ENCODE assay signal across 1 mouse cellular context in genomic region chr10:128578330-128578729, GRCm38 (mm10).
TF ChIP-seq lines count a peak whose summit lies in the region.

No protein-coding gene starts in this region.

TF ChIP-seq in CH12.LX, 34 proteins besides CTCF, POLR2A, EP300 and RAD21:
- TF ChIP-seq HCFC1 (IDR thresholded peaks at IDR 0.05; ENCODE audit: low read depth, low read length), result peak; percentile 59
- TF ChIP-seq CHD1 (IDR thresholded peaks at IDR 0.05; ENCODE audit: low read depth, low read length), result 0 out of 2 replicates have a peak, but pooled peaks have one; percentile 55
- TF ChIP-seq TBP (conservative IDR thresholded peaks at IDR 0.05; ENCODE audit: low read depth, low read length), result peak; percentile 83; the same call in 1 of the 2 replicates
- peak; percentile 34; the same call in 1 of the 2 replicates for TF ChIP-seq MXI1 (IDR thresholded peaks at IDR 0.05; ENCODE audit: low read depth, low read length)
- peak; percentile 88 for TF ChIP-seq SIN3A (IDR thresholded peaks at IDR 0.05; ENCODE audit: low read length)
- TF ChIP-seq MAFK (IDR thresholded peaks at IDR 0.05; ENCODE audit: insufficient replicate concordance, low read length), result peak; percentile 70
- 0 out of 2 replicates have a peak, but pooled peaks have one; percentile 5 for TF ChIP-seq ETS1 (conservative IDR thresholded peaks at IDR 0.05; ENCODE audit: low read depth, low read length)
- TF ChIP-seq ZNF384 (IDR thresholded peaks at IDR 0.05; ENCODE audit: low read depth, low read length), result no peak
- no peak for TF ChIP-seq MEF2A (IDR thresholded peaks at IDR 0.05; ENCODE audit: borderline replicate concordance, low read depth, low read length)
- peak; percentile 72; the same call in 1 of the 2 replicates for TF ChIP-seq ZMIZ1 (IDR thresholded peaks at IDR 0.05; ENCODE audit: low read depth, low read length)
- no peak for TF ChIP-seq NRF1 (IDR thresholded peaks at IDR 0.05; ENCODE audit: low read depth, low read length)
- TF ChIP-seq TCF12 (IDR thresholded peaks at IDR 0.05; ENCODE audit: low read depth, low read length), result peak; percentile 61; the same call in 1 of the 2 replicates
- peak; percentile 85 for TF ChIP-seq NELFE (IDR thresholded peaks at IDR 0.05; ENCODE audit: low read depth, low read length)
- peak; percentile 78 for TF ChIP-seq ELF1 (IDR thresholded peaks at IDR 0.05; ENCODE audit: low read depth, low read length)
- TF ChIP-seq SMC3 (IDR thresholded peaks at IDR 0.05; ENCODE audit: low read depth, low read length), result no peak
- TF ChIP-seq GABPA (IDR thresholded peaks at IDR 0.05; ENCODE audit: insufficient replicate concordance, low read depth, low read length), result no peak
- TF ChIP-seq POLR2AphosphoS2 (IDR thresholded peaks at IDR 0.05; ENCODE audit: low read depth, low read length), result peak; percentile 71; the same call in 1 of the 2 replicates
- no peak for TF ChIP-seq CHD2 (IDR thresholded peaks at IDR 0.05; ENCODE audit: low read length)
- TF ChIP-seq BHLHE40 (IDR thresholded peaks at IDR 0.05; ENCODE audit: low read depth, low read length), result peak; percentile 43; the same call in 1 of the 2 replicates
- no peak for TF ChIP-seq MAX (IDR thresholded peaks at IDR 0.05; ENCODE audit: low read length)
- TF ChIP-seq MYC (IDR thresholded peaks at IDR 0.05; ENCODE audit: low read depth, low read length), result no peak
